Mouse (Mus musculus) heart, postnatal 36 days (tissue): ENCODE data around the gene Ccdc96. TPM values are rescaled to one million over a fixed set of nuclear protein-coding genes. Genes with fewer than 3 reads are reported as not detected.
A peak's percentile ranks its signal among the peaks of the same experiment; 100 is the strongest.

ENCODE experiments used
- DNase-seq, 2 experiments: peaks; one replicate each; pipeline ENCODE4 v3.0.0; 2021 to 2022
- intact Hi-C: fragments of 180-260 bp; cut with DNase I; formaldehyde crosslinking; loops from one replicate; pipeline ENCODE4 v1.15.1; 2025
- total RNA-seq, 2 experiments: library from RNA; stranded (reverse); gene quantifications; 2 replicates each; pipeline ENCODE4 v1.2.3; 2021

The Ccdc96 gene
- total RNA-seq, 2 experiments from 2014 or later, result 0.19 to 0.33 TPM

- DNase-seq, result no peak
- intact Hi-C loops, result no loop called here
Observed at GRCm38 (mm10) chr5:36471206-36471605, 13.2 kb upstream of the Ccdc96 start.

GRCm38 (mm10) chr5:36472876-36473655 lies 11.3 kb upstream of the Ccdc96 start:
- DNase-seq, result no peak
- intact Hi-C loops, result no loop called here

- DNase-seq, result peak; percentile 70 to 75
- intact Hi-C loops, result no loop called here
Observed at GRCm38 (mm10) chr5:36474283-36474682, 10.1 kb upstream of the Ccdc96 start.

- DNase-seq, result no peak
- intact Hi-C loops, result no loop called here
Observed at GRCm38 (mm10) chr5:36477486-36477885, 6.9 kb upstream of the Ccdc96 start.

- no peak for DNase-seq
Observed at GRCm38 (mm10) chr5:36478540-36479420, 5.6 kb upstream of the Ccdc96 start.

GRCm38 (mm10) chr5:36479735-36480134 lies 4.7 kb upstream of the Ccdc96 start:
- intact Hi-C loops, result no loop called here
- no peak for DNase-seq

More at GRCm38 (mm10) chr5:36478540-36479420, 5.6 kb upstream of the Ccdc96 start:
- intact Hi-C loops, result no loop called here

- intact Hi-C loops, result no loop called here
- no peak for DNase-seq
Observed at GRCm38 (mm10) chr5:36480398-36480797, 4.0 kb upstream of the Ccdc96 start.

- no peak for DNase-seq
- intact Hi-C loops, result no loop called here
Observed at GRCm38 (mm10) chr5:36481114-36481513, 3.3 kb upstream of the Ccdc96 start.

- intact Hi-C loops, result loop anchor here (2.0 kb wide), 1 partner anchor 15 kb away; no protein-coding TSS in a partner anchor
Observed at GRCm38 (mm10) chr5:36483203-36484101, 936 bp upstream of the Ccdc96 start.

GRCm38 (mm10) chr5:36485306-36485705 lies 918 bp downstream of the Ccdc96 start:
- intact Hi-C loops, result no loop called here

More at GRCm38 (mm10) chr5:36483203-36484101, 936 bp upstream of the Ccdc96 start:
- peak; percentile 44 to 69 for DNase-seq

GRCm38 (mm10) chr5:36489225-36489624 lies 4.8 kb downstream of the Ccdc96 start:
- intact Hi-C loops, result loop anchor here (1.0 kb wide), 1 partner anchor 27 kb away; no protein-coding TSS in a partner anchor
- peak in 1 of 2 experiments; percentile 51 for DNase-seq

More at GRCm38 (mm10) chr5:36485306-36485705, 918 bp downstream of the Ccdc96 start:
- no peak for DNase-seq

- no peak for DNase-seq
- intact Hi-C loops, result no loop called here
Observed at GRCm38 (mm10) chr5:36493919-36494318, 9.5 kb downstream of the Ccdc96 start.

- DNase-seq, result no peak
- intact Hi-C loops, result no loop called here
Observed at GRCm38 (mm10) chr5:36494709-36495108, 10.3 kb downstream of the Ccdc96 start.

- intact Hi-C loops, result no loop called here
Observed at GRCm38 (mm10) chr5:36505235-36505634, 20.8 kb downstream of the Ccdc96 start.

GRCm38 (mm10) chr5:36505643-36506042 lies 21.3 kb downstream of the Ccdc96 start:
- intact Hi-C loops, result no loop called here
- no peak for DNase-seq

More at GRCm38 (mm10) chr5:36505235-36505634, 20.8 kb downstream of the Ccdc96 start:
- DNase-seq, result no peak

GRCm38 (mm10) chr5:36508351-36508750 lies 24.0 kb downstream of the Ccdc96 start:
- intact Hi-C loops, result no loop called here
- DNase-seq, result no peak

GRCm38 (mm10) chr5:36510956-36511355 lies 26.6 kb downstream of the Ccdc96 start:
- intact Hi-C loops, result no loop called here
- no peak for DNase-seq

- DNase-seq, result no peak
Observed at GRCm38 (mm10) chr5:36515126-36515525, 30.7 kb downstream of the Ccdc96 start.

GRCm38 (mm10) chr5:36515558-36515957 lies 31.2 kb downstream of the Ccdc96 start:
- intact Hi-C loops, result no loop called here
- no peak for DNase-seq

More at GRCm38 (mm10) chr5:36515126-36515525, 30.7 kb downstream of the Ccdc96 start:
- intact Hi-C loops, result no loop called here

- DNase-seq, result no peak
- intact Hi-C loops, result no loop called here
Observed at GRCm38 (mm10) chr5:36517596-36517995, 33.2 kb downstream of the Ccdc96 start.
